Mouse (Mus musculus): ENCODE measurements at regions not wholly inside any gene's neighbourhood (a gene's known extent, or its start where the extent isn't known, plus 50 kb on each side); places are given as distances from the start of the nearest gene placed in this dataset.

GRCm38 (mm10) chr9:69669611-69670550 lies 90.9 kb downstream of the Foxb1 start:
- H3K4me3 ChIP-seq (ENCODE audit: low read depth, low read length) = peak overlapping the region; percentile 14; the same call in 1 of the 2 replicates
- WGBS = under 1% methylated on average over 25 of the region's 25 CpGs
- H3K36me3 ChIP-seq (ENCODE audit: control insufficient read depth, insufficient read depth, low read length) = no peaks in the 10 kb centered on the region
- H3K9me3 ChIP-seq (ENCODE audit: control insufficient read depth, low read length) = no peaks in the 10 kb centered on the region
- DNase-seq (ENCODE audit: low spot score) (peak; percentile 62), ATAC-seq (ENCODE audit: insufficient number of reproducible peaks, low FRiP score, low TSS enrichment, low read depth) (no peak)
- H3K27ac ChIP-seq (replicated peaks; ENCODE audit: low read depth, low read length) = no peak overlapping the region
- peak overlapping the region; percentile 49 for H3K4me2 ChIP-seq (ENCODE audit: low read depth, severe bottlenecking)
- H3K4me1 ChIP-seq (ENCODE audit: control insufficient read depth, insufficient read depth, low read length) = peaks cover 12% of the 10 kb centered on the region
- H3K27me3 ChIP-seq (ENCODE audit: control insufficient read depth, insufficient read depth, low read length) = peaks cover 34% of the 10 kb centered on the region
- no peak overlapping the region for H3K9ac ChIP-seq (ENCODE audit: low read length)

DNA sequence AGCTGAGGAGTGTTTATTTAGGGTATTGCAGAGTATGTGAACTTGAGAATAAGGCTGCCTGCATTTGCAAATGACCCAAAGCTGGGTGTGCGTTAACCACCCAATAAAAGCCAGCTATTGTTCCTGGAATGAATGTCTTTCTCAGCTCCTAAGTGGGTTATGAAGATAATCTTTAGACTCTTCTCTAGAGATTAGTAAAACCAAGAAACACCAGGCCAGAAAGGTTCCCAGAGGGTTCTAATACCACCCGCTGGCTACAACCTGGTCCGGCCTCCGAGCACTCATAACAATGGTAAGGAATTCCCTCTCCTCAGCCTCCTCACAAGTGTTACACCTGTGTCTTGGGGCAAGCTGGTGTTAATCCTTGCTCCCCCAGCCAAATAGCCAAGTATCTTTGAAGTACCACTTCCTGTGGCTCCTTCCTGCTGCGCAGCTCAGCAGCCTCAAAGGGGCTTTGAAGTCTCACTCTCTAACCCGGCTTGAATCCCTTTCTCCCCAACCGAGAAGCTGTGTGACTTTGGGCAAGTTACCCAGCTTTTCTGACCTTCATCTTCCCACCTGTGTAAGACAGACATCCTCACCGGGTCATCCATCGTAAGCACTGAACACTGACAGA lies 92.2 kb downstream of the Foxb1 start:
- ATAC-seq (ENCODE audit: insufficient number of reproducible peaks, low FRiP score, low TSS enrichment, low read depth) (no peak), DNase-seq (ENCODE audit: low spot score) (no peak)
- peak overlapping the region; percentile 13; the same call in 1 of the 2 replicates for H3K4me2 ChIP-seq (ENCODE audit: low read depth, severe bottlenecking)
- H3K27me3 ChIP-seq (ENCODE audit: control insufficient read depth, insufficient read depth, low read length) = peaks cover 34% of the 10 kb centered on the region
- H3K4me1 ChIP-seq (ENCODE audit: control insufficient read depth, insufficient read depth, low read length) = peaks cover 12% of the 10 kb centered on the region
- no peak overlapping the region for H3K27ac ChIP-seq (replicated peaks; ENCODE audit: low read depth, low read length)
- H3K4me3 ChIP-seq (ENCODE audit: low read depth, low read length) = no peak overlapping the region
- no peaks in the 10 kb centered on the region for H3K36me3 ChIP-seq (ENCODE audit: control insufficient read depth, insufficient read depth, low read length)
- H3K9me3 ChIP-seq (ENCODE audit: control insufficient read depth, low read length) = no peaks in the 10 kb centered on the region
- no peak overlapping the region for H3K9ac ChIP-seq (ENCODE audit: low read length)
- WGBS = 1% methylated on average over 9 of the region's 9 CpGs

DNA sequence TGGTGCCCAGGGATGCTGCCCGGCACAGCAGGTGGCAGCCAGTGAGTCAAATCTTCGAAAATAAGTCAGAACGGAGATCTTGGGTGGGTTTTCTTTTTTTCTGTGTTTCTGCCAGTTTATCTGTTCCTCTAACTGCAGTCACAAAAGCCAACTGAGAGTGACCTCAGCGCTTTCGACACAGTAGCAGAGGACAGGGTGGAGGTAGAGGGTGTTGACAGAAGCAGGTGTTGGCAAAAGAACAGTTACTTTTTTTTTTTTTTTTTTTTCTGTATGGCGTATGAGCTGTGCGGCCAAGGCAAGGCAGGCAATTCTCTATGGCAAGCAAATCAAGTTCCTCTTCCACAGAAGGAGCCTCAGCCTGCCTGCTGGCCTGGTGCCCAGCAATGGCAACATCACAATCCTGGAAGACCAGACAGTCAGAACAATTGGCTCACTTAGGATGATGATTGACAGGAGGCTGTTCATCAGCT lies 93.6 kb downstream of the Foxb1 start:
- DNase-seq (ENCODE audit: low spot score) (no peak), ATAC-seq (ENCODE audit: insufficient number of reproducible peaks, low FRiP score, low TSS enrichment, low read depth) (no peak)
- no peaks in the 10 kb centered on the region for H3K9me3 ChIP-seq (ENCODE audit: control insufficient read depth, low read length)
- no peak overlapping the region for H3K4me3 ChIP-seq (ENCODE audit: low read depth, low read length)
- H3K27ac ChIP-seq (replicated peaks; ENCODE audit: low read depth, low read length) = no peak overlapping the region
- no peak overlapping the region for H3K9ac ChIP-seq (ENCODE audit: low read length)
- H3K4me2 ChIP-seq (ENCODE audit: low read depth, severe bottlenecking) = no peak overlapping the region
- H3K36me3 ChIP-seq (ENCODE audit: control insufficient read depth, insufficient read depth, low read length) = no peaks in the 10 kb centered on the region
- H3K4me1 ChIP-seq (ENCODE audit: control insufficient read depth, insufficient read depth, low read length) = peaks cover 12% of the 10 kb centered on the region
- WGBS = 75% methylated on average over 7 of the region's 7 CpGs
- peaks cover 34% of the 10 kb centered on the region for H3K27me3 ChIP-seq (ENCODE audit: control insufficient read depth, insufficient read depth, low read length)

- no peaks in the 10 kb centered on the region for H3K9me3 ChIP-seq (ENCODE audit: control insufficient read depth, low read length)
- no peaks in the 10 kb centered on the region for H3K4me1 ChIP-seq (ENCODE audit: control insufficient read depth, insufficient read depth, low read length)
- peaks cover 17% of the 10 kb centered on the region for H3K27me3 ChIP-seq (ENCODE audit: control insufficient read depth, insufficient read depth, low read length)
- no peak for ATAC-seq (ENCODE audit: insufficient number of reproducible peaks, low FRiP score, low TSS enrichment, low read depth)
- H3K27ac ChIP-seq (replicated peaks; ENCODE audit: low read depth, low read length) = no peak overlapping the region
- H3K4me2 ChIP-seq (ENCODE audit: low read depth, severe bottlenecking) = no peak overlapping the region
- no peak overlapping the region for H3K9ac ChIP-seq (ENCODE audit: low read length)
- WGBS = 83% methylated on average over 3 of the region's 3 CpGs
- DNase-seq (ENCODE audit: low spot score) = no peak
- H3K4me3 ChIP-seq (ENCODE audit: low read depth, low read length) = no peak overlapping the region
- H3K36me3 ChIP-seq (ENCODE audit: control insufficient read depth, insufficient read depth, low read length) = no peaks in the 10 kb centered on the region
Observed at GRCm38 (mm10) chr9:69664201-69664600, 96.5 kb downstream of the Foxb1 start.

DNA sequence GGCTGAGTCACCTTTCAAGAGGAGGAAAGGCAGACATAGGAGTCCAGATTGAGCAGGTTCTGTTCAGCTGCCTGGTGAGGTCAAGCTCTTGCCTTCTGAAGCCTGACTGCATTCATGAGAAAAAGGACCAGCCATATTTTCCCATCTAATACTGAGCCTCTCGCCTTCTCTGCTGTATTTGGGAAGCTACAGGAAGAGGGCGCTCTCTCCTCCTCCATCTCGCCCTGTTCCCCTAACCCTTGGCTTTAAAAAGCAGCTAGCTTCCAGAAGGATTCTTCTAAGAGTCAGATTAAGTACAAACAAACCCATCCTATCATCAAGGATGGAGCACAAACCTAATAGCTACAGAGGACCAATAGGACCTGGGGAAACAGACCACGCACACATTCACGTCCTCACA lies 98.3 kb downstream of the Foxb1 start:
- no peak for ATAC-seq (ENCODE audit: insufficient number of reproducible peaks, low FRiP score, low TSS enrichment, low read depth)
- no peak overlapping the region for H3K9ac ChIP-seq (ENCODE audit: low read length)
- 31% methylated on average over 5 of the region's 5 CpGs for WGBS
- no peak for DNase-seq (ENCODE audit: low spot score)
- H3K4me2 ChIP-seq (ENCODE audit: low read depth, severe bottlenecking) = no peak overlapping the region
- no peaks in the 10 kb centered on the region for H3K36me3 ChIP-seq (ENCODE audit: control insufficient read depth, insufficient read depth, low read length)
- no peak overlapping the region for H3K27ac ChIP-seq (replicated peaks; ENCODE audit: low read depth, low read length)
- no peaks in the 10 kb centered on the region for H3K4me1 ChIP-seq (ENCODE audit: control insufficient read depth, insufficient read depth, low read length)
- H3K4me3 ChIP-seq (ENCODE audit: low read depth, low read length) = no peak overlapping the region
- H3K27me3 ChIP-seq (ENCODE audit: control insufficient read depth, insufficient read depth, low read length) = no peaks in the 10 kb centered on the region
- no peaks in the 10 kb centered on the region for H3K9me3 ChIP-seq (ENCODE audit: control insufficient read depth, low read length)

DNA sequence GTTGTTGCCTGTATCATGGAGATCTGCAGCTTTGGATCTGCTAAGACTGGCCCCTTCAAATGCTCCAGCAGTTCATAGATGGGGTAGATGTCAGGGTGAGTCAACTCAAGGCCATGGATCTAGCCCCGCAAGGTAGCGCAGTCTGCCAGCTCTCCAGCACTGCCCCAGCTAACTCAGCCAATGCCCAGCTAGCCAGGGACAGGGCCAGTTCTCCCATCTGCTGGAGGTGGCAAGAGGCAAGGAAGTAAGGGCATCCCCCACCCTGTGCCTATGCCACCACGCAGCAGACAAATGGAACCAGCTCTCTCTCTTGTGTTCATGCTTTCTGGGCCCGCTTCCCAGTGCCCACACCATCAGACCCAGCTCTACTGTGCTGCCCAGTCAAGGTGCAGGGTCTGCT lies 102.5 kb downstream of the Foxb1 start:
- Histone ChIP-seq H3K4me1 (ENCODE audit: control insufficient read depth, insufficient read depth, low read length) (no peaks in the 10 kb centered on the region), H3K36me3 (ENCODE audit: control insufficient read depth, insufficient read depth, low read length) (no peaks in the 10 kb centered on the region), H3K4me2 (ENCODE audit: low read depth, severe bottlenecking) (no peak overlapping the region), H3K9me3 (ENCODE audit: control insufficient read depth, low read length) (no peaks in the 10 kb centered on the region), H3K27ac (replicated peaks; ENCODE audit: low read depth, low read length) (no peak overlapping the region), H3K4me3 (ENCODE audit: low read depth, low read length) (no peak overlapping the region), H3K9ac (ENCODE audit: low read length) (no peak overlapping the region), H3K27me3 (ENCODE audit: control insufficient read depth, insufficient read depth, low read length) (no peaks in the 10 kb centered on the region)
- ATAC-seq (ENCODE audit: insufficient number of reproducible peaks, low FRiP score, low TSS enrichment, low read depth) (no peak), DNase-seq (ENCODE audit: low spot score) (no peak)
- 90% methylated on average over 4 of the region's 4 CpGs for WGBS

DNA sequence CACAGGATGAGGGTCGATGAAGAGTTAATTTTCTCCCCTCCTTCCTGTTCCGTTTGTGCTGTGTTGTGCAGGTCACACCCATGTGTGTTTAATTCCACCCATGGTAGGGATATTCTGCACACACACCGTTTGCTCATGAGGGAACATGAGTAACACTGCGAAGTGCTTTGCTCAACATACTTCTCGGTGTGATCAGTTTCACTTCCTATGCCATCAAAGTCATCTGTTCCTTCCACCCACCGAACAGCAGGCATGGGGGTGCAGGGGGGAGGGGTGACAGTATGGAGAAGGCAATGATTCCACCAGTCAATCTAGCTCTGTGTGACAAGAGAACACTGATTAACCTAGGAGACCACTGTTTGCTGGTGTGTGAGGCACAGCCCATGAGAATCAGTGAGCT lies 104.7 kb downstream of the Foxb1 start:
- 79% methylated on average over 6 of the region's 6 CpGs for WGBS
- no peaks in the 10 kb centered on the region for H3K4me1 ChIP-seq (ENCODE audit: control insufficient read depth, insufficient read depth, low read length)

DNA sequence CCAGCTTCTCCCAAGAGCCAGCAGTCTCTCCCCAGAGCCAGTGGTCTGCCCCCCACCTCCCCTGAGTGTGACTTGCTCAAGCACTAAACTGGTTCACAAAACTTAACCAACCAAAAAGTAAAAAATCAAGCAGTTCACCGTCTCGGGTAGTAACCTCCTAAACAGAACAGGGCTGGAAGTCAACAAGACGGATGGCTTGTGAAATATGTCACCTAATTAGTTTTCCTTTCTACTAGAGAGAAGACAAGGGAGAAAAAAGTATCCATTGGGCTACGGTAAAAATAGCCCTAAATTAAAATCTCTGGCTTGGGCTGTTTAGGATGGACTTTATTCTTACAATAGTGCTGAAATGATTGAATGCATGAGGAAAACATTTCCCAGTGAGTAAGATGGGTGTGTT lies 108.6 kb downstream of the Foxb1 start:
- H3K4me1 ChIP-seq (ENCODE audit: control insufficient read depth, insufficient read depth, low read length) = no peaks in the 10 kb centered on the region
- WGBS = 21% methylated on average over 4 of the region's 4 CpGs
- ATAC-seq (ENCODE audit: insufficient number of reproducible peaks, low FRiP score, low TSS enrichment, low read depth) (no peak), DNase-seq (ENCODE audit: low spot score) (no peak)
- no peaks in the 10 kb centered on the region for H3K36me3 ChIP-seq (ENCODE audit: control insufficient read depth, insufficient read depth, low read length)
- no peaks in the 10 kb centered on the region for H3K9me3 ChIP-seq (ENCODE audit: control insufficient read depth, low read length)
- no peak overlapping the region for H3K4me3 ChIP-seq (ENCODE audit: low read depth, low read length)
- no peak overlapping the region for H3K9ac ChIP-seq (ENCODE audit: low read length)
- H3K27me3 ChIP-seq (ENCODE audit: control insufficient read depth, insufficient read depth, low read length) = no peaks in the 10 kb centered on the region
- peak overlapping the region; percentile 15; the same call in 1 of the 2 replicates for H3K4me2 ChIP-seq (ENCODE audit: low read depth, severe bottlenecking)
- H3K27ac ChIP-seq (replicated peaks; ENCODE audit: low read depth, low read length) = no peak overlapping the region

More for the DNA sequence above, 104.7 kb downstream of the Foxb1 start:
- H3K36me3 ChIP-seq (ENCODE audit: control insufficient read depth, insufficient read depth, low read length) = no peaks in the 10 kb centered on the region
- no peak overlapping the region for H3K27ac ChIP-seq (replicated peaks; ENCODE audit: low read depth, low read length)
- no peak overlapping the region for H3K9ac ChIP-seq (ENCODE audit: low read length)
- no peak for ATAC-seq (ENCODE audit: insufficient number of reproducible peaks, low FRiP score, low TSS enrichment, low read depth)
- no peak for DNase-seq (ENCODE audit: low spot score)
- no peaks in the 10 kb centered on the region for H3K9me3 ChIP-seq (ENCODE audit: control insufficient read depth, low read length)
- no peaks in the 10 kb centered on the region for H3K27me3 ChIP-seq (ENCODE audit: control insufficient read depth, insufficient read depth, low read length)
- H3K4me3 ChIP-seq (ENCODE audit: low read depth, low read length) = no peak overlapping the region
- no peak overlapping the region for H3K4me2 ChIP-seq (ENCODE audit: low read depth, severe bottlenecking)
